Mouse (Mus musculus) thymus, postnatal 25 days (tissue): ENCODE data around the gene Slc22a2.
"Not testable (repeated sequence)": the region's sequence is repeated elsewhere in the genome, so short reads cannot be mapped to it uniquely, and the experiment has no call there.

Experiments
- DNase-seq: peaks from one replicate; pipeline ENCODE4 v3.0.0; 2022

The Slc22a2 gene

DNA sequence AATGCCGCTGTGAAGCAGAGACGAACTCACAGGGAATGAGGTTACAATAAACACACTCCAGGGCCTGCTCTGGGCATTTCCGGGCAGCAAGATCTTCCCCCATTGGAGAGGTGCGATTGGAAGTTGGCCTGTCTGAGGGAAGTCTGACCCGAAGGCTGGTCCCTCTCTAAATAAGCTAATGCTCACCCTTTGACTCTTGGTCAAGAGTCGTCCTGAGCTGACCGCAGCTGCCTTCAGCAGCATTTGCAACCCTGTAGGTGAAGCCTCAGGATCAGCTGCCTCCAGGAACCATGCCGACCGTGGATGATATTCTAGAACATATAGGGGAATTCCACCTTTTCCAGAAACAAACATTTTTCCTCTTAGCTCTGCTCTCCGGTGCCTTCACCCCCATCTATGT is at the start of gene Slc22a2:
Gene Slc22a2 (plus strand): TSS at position 142 of the 400 bp plus-strand sequence.
- DNase-seq: no peak

DNA sequence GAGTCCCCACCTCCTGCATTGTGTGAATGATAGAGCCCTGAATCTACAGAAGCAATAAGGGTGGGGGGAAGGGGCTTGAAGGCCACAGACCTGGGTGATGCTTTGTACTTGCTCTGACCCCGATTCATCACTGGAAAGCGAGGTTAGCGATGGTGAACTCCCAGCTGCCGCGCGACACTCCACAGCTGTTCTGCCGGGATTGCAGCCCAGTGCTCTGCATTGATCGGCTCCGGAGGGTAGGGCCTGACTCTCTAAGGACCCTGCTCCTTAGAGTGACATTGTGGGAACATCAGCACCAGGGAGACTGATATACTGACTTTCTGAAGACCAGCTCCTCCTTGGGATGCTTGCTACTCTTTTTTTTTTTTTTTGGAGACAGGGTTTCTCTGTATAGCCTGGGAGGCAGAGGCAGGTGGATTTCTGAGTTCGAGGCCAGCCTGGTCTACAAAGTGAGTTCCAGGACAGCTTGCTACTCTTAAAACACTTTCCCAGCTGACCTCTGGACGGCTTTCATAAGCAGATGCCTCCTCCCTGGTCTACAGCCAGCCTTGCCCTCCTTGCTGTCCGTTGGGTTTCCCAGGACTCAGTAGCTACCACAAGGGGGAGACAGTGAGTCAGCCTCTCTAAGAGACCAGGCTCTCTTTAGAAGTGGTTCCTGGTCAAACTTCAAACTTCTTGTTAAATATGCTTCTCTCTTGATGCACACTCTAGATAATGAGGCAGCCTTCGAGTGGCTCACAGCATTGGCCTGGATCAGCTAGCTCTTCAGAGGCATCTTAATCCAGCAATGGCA is 49.4 kb upstream of the Slc22a2 start:
- DNase-seq: peak; percentile 69

DNA sequence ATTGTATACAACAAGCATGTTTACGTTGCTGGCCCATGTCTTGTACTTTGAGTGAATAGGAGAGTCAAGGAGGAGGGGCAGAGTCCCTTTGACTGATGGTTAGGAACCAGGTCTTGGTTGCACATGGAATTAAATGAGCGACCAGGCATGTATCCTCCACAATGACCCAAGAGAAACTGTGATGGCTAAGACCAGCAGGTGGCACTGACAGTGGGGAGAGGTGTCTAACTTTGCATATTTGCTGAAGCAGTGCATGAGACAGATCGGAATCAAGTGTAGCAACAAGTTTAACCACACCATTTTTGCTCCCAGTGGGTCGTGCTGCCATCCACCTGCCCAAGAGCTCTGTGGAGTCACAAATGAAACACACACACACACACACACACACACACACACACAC is 21.7 kb upstream of the Slc22a2 start:
- no peak for DNase-seq

DNA sequence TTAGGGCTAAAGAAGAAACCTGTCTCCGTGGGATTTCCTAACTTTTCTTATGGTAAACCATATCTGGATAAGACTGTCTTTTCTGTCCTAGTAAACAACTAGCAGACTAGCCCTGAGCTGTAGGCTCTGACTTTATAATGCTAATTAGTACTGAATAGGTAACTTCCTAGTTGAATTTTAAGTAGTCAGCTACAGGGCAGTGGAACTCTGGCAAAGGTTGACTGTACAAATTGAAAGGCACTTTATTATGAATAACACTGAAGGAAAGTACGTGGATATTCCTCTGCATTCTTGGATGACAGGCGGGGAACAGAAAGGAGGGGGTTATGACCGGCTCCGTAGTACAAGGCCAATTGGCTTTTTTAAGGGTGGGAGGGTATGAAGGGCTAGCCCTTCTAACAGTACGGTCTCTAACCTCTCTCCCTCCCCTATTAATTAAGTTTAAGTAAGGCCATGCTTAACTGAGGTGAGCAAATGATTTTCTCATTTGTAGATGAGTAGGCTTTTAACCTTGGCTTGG is 19.4 kb upstream of the Slc22a2 start:
- DNase-seq: not testable (repeated sequence)

DNA sequence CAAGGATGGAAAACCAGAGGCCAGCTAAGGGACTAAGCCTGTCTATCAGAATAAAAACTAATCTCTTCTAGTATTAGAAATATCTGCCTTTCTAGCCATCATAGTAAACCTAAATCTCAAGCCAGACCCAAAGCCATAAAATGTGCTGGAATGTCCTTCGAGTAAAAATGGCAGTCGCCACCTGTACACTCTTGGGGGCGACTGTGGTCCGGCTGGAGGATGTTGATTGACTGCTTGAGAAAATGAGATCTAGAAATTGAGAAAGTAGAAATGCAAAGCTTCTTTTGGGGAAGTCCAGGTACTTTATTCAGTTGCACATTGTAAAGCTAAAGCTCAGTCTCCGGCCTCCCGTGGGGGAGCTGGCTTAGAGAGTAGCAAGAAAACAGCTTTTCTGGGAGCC is 18.5 kb upstream of the Slc22a2 start:
- DNase-seq: no peak

DNA sequence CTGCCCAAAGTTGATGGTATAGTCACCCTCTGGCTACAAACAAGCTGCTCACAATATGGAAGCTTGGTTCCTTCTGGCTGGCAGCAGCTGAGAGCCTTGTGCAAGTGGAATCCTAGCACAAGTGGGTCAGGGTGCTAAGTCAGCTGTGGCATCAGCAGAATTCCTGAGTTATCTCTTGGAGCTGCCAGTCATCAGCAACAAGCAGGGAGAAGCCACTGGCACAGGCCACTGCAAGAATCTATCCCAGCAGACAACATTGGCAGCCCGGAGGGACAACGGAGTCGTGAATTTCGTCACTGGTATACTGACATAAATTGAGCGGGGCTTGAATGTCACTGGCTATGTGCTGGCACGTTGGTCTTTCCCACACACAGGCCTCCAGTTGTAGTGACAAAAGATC is 12.6 kb upstream of the Slc22a2 start:
- no peak for DNase-seq

DNA sequence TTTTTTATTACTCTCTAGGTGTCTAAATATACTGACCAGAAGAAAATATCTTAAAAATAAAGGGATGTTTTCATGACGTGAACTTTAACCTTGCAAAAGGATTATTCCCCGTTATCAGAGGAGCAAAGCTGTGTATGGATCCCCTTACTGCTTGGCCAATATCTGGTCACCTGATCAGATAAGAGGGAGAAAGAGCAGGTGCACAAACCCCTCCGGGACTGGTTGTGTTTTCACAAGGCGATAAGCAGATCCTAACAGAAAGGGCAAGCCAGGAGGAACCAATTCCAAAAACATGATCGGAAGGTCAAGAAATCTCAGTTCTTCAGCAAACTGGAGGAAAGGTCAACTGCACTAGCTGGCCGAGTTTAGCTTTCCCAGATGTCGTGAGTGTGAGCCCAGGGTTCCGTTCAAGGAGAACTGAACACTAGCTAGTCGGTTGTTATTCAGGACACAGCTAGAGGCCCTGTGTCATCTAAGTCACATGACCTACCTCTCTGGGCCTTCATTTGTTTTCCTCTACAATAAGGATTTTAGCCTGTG is 11.9 kb upstream of the Slc22a2 start:
- no peak for DNase-seq

DNA sequence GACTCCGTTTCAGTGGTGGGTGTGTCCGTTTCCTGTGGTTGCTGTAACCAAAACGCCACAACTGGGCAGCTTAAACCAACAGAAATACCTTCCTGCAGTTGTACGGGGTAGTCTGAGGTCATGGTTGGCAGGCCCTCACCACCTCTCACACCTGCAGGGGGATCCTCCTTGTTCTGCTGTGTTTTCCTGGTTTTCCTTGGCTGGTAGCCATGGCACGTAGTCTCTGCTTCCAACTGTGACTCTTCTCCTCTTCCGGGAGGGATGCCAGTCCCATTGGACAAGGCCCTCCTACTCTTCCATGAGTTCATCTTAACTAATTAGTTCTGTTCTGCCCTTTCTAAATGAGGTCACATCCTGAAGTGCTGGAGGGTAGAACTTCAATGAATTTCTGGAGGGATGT is 8.5 kb upstream of the Slc22a2 start:
- DNase-seq: no peak

DNA sequence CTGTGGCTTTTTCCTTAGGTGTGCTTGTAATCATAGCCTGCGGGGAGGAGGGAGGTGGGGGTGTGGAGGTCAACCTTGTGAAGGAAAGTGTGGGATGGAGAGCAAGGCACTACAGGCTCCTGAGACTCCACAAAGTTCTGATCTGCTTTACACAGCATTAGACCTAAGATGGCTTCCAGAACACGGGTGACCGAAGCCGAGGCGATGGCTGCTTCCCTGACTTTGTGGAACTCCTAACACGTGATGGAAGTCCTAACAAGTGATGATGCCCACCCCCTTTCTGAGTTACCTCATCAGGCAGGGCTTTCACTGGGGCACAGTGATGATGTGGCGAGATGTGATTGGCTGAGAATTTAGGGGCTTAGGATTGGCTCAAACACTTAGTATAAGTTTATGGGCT is 6.8 kb upstream of the Slc22a2 start:
- no peak for DNase-seq

DNA sequence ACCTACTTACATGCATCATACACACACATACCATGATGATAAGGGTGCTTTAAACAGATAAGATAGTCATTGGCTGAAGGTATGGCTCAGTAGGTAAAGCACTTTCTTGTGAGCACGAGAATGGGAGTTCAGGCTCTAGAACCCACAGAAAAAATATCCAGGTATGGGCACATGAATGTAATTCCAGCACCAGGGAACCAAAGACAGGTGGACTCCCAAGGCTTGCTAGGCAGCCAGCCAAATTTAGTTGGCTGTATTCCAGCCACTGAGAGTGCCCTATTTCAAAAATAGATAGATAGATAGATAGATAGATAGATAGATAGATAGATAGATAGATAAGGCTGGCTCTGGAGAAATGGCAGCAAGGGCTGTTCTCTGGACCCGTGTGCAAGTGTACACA is 1.4 kb downstream of the Slc22a2 start:
- no peak for DNase-seq

DNA sequence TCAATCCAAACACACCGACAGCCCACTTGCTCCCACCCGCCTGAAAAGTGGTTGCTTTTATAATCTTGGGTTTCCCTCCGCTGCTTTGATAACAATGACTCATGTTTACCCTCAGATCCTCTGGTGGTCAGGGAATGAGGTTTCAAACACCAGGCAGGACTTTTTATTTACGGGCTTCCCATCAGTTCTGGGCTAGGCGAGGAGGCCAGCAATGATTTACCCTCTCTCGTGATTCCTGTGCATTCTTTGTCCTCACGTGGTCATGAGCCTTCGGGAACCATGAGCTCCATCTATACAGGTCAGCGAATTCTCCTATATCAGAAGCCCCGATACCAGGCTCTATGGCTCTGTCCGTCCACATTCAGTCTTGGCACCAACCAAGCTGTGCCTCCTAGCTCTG is 3.0 kb downstream of the Slc22a2 start:
- DNase-seq: no peak

DNA sequence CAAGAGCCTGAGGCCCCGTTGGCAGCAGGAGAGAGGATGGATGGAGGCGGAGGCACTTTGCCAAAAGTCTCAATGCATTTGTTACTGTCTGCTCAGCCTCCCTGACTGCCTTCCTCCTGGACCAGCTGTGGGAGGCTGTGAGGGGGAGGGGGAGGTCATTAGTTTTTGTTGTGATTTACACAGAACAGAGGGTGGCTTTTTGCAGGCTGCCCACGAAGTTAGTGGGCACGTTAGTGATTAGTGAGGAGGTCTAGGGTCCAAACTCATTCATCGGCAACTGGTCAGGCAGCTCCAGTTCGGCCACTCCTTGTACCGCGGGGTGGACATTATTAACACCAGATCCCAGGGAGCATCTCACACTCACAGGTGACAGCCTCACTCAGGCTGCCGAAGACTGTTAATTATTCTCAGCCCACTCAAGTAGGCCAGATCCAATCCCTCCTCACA is 4.9 kb downstream of the Slc22a2 start:
- DNase-seq: no peak

DNA sequence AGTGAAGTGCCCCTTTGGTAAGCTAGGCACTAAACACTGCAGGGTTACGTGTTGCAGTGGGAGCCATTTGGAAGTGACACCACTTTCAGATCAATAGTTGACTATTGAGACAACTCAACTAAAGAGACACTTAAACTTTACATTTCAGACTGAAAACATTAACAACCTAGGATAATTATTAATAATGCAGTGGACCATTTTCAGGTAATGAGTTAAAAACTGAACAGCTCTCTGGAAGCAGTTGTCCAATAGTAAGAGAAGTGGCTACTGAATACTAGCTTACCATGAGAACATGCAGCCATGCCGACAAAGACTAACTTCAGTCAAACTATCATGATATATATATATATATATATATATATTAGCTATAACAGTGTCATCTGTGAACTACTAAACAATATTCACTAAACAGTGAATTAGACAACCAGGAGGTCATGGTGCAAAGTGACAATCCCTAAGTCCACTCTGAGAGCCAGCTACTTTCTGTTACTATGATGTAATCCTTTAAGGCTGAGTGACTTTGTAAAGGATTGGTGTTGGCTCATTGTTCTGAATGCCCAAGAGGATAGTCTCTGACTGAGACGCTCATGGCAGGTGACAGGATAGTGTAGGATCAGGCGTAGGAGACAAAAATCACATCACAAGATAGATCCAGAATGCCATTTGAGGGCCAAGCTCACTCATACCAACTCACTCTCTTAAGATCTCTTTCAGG is 7.1 kb downstream of the Slc22a2 start:
- no peak for DNase-seq

DNA sequence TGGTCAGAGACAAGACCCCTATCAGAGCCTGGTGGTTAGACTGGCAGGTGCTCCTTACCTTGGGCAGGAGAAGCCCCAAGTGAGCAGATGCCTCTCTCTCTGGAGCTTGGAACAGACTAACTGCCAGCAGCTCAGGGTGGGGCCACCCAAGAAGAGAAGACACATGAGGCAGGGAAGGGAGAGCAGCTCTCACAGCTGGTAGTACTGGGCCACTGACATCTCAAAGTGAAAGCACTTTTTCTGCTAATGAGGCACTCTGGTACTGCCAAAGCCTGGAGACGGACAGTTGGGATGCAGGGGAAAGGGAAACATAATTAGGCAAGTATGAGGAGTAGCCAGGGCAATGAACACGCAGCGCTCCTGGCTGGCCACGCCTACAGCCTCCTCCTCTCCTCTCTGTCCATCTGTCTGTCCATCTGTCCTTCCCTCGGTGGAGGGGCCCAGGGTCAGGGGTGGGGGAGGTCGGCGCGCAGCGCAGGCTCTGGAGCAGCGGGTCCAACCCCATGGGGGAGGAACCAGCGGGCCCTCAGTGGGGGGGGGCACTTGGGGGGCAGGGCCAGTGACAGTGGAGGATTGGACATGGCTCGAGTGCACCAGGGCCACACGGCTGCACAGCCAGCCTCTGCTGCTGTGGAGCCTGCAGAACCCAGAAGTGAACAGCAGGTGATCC is 12.0 kb downstream of the Slc22a2 start:
- DNase-seq: no peak

DNA sequence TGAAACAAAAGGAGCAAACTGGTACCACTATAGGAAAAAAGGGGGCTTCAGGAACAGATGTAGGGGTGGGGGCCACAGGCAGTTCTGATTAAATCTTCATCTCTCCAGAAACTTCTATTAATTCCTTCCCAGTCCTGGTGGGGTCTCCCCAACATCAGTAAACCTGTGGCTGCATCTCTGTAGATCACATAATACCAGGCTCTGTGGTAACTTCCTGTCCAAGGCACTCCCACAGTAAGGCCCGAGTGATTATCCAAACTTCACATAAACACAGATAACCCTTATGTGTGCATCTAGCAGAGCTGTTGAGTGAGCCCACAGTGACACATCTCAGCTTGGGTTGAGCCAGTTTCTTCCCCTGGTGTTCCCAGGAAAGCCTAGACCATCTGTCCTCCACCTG is 22.7 kb downstream of the Slc22a2 start:
- no peak for DNase-seq

DNA sequence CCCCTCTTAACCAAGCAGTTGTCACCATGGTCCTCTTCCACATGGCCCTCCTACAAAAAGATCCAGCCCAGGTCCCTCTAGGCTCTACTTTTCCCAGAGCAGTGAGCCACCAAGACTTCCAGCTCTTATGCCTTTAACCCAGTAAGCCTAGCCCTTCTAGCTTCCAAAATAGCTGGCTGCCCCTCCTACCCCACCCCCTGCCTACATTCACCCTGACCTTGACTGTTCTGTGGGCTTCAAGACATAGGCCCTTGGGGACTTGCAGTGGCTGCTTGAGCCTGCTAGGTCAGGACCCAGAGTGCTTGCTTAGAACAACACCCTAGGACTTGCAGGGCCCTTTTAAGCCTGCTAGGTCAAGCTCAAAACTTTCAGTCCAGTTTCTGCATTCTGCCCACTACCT is 23.3 kb downstream of the Slc22a2 start:
- DNase-seq: no peak

DNA sequence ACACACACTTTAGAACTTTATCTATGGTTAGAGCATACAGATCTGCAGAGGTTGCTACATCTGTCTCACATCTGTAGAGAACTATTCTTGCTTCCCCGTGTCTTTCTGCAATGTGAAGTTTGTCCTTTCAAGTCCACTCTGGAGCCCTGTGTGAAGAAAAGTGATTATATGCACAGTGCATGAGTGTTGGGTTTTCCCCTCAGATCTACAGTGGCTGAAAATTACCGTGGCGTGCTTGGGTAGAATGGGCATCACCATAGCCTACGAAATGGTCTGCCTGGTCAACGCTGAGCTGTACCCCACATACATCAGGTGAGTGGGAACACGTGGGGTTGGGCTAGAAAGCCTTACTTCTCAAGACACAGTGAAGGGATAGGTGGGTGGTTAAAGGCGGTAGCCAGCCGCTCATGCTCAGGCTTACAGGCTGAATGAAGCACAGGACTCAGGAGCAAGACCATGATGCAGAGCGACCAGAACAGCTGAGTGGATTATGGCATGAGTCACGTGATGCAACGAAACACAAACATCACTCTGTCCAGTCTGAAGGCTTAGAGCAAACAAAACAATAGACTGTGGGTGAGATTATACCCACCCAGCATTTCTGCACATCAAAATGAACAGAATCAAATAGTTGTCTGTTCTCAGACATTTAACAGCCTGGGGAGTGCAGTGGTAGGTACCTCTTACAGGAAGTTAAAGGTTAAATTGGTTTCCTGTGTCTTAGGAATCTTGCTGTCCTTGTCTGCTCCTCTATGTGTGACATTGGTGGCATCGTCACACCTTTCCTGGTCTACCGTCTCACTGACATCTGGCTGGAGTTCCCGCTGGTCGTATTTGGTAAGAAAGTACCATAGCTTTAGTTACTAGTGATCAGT is 30.8 kb downstream of the Slc22a2 start:
- DNase-seq: no peak

DNA sequence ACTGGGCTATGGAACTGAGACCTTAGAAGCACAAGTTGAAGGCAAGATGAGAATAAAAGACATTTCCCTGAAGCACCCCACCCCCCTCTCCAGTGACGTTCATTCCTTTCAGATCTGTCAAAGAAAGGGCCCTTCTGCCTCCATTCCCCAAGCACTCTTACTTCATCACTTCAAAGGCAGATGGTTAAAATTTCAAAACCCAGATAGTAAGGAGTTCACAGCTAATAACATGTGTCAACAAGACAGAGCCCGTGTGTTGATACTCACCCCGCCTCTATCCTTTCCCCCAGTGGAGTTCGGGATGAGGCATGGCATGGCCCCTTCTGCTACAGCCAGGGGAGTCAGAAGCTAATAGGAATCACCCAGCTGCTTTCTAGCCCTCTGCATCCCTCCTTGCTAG is 31.5 kb downstream of the Slc22a2 start:
- DNase-seq: no peak

DNA sequence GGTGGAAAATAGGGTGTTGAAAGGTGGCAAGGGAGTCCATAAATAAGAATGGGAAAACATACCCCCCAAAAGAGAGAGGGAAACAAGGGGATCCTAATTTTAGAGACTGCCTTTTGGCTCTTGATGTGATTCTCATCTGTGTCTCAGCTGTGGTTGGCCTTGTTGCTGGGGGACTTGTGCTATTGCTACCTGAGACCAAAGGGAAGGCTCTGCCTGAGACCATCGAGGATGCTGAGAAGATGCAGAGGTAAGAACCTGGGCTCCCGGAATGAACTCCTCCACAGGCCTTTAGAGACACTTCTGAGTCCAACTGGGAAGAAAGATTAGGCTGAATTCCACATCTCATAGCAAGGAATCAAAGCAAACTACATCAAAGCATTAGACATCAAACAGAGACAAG is 35.7 kb downstream of the Slc22a2 start:
- DNase-seq: no peak

DNA sequence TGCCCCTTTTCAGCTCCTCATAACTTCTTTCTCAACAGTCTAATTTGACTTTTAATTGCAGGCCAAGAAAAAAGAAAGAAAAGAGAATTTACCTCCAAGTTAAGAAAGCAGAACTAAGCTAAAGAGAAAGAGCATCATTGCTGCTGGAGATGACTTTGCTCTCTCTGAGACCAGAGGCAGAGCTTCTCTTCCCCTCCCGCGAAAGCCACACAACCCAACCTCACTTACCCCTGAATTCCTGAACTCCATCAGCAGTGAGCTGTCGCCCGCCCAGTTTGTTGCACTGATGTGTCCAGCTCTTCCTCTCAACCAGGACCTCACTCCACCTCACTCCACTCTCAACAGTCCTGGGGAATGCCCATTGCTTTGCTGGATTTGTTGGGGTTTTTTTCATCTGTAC is 44.1 kb downstream of the Slc22a2 start:
- DNase-seq: no peak

DNA sequence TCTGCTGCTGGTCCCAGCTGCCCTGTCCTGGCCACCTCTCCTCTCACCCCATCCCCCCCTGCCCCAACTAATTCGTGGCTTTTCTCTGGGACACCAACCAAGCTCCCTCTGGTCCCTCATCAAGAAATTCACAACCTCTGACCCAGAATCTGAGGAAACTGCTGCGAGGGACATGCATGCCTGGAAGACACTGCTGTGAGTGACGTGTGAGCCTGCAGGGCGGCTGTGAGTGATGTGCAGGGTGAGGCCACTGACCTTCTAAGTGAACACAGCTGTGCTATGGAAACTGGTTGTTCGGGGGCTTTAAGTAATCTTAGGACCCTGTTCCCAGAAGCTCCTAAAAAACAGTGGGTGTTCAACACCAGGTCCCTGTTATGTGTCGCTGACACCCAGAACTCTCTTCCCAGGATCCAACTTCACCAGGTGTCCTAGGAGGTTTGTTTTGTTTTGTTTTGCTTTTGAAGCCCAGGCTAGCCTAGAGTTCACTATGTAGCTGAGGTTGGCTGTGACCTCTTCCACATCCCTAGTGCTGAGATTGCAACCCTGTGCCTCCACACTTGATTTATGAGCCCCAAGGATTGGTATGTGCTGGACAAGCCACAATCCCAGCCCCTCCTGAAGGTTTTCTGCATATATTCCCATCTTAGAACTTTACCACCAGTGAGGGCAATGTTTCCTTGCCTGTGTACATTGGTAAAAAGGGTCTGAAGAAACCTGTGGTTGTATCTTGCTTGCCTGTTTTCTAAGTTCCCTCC is 47.2 kb downstream of the Slc22a2 start:
- no peak for DNase-seq
